Mouse (Mus musculus) layer of hippocampus, postnatal 25 days (tissue): ENCODE results near the gene Prpsap1. TPM values are rescaled to one million over a fixed set of nuclear protein-coding genes. Genes with fewer than 3 reads are reported as not detected.
A peak's percentile ranks its signal among the peaks of the same experiment; 100 is the strongest.
"Not testable (repeated sequence)": the region's sequence is repeated elsewhere in the genome, so short reads cannot be mapped to it uniquely, and the experiment has no call there.

Experiments used
- DNase-seq, 2 experiments: peaks; one replicate each; pipeline ENCODE4 v3.0.0; 2022; ENCODE audit warnings: mixed read lengths in 2 of 2, low spot score in 1 of 2; ENCODE audit errors: extremely low spot score in 1 of 2
- total RNA-seq, 2 experiments: library from RNA; stranded (reverse); gene quantifications; 2 replicates each; pipeline ENCODE4 v1.2.3; 2021

Gene Prpsap1
- total RNA-seq, 2 experiments from 2014 or later: 76.4 to 88.4 TPM

DNA sequence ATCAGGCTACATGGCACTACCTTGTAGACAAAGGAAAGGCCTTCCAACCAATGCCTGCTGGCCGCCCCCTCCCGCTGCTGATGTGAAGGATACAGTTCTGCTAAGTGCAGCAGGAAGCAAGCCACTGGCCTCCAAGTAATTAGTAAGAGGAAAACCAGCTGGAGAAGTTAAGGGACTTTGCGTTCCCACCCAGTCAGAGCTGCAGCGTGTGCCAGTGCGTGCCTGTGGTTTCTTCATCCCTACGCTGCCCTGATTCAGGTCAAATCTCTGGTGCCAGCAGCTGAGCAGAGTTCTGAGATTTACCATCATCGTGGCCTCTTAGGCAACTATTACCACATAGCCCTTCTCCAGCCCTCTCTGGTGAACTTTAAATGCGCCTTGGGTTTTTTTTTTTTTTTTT, 24.5 kb upstream of the Prpsap1 start:
- DNase-seq: no peak

DNA sequence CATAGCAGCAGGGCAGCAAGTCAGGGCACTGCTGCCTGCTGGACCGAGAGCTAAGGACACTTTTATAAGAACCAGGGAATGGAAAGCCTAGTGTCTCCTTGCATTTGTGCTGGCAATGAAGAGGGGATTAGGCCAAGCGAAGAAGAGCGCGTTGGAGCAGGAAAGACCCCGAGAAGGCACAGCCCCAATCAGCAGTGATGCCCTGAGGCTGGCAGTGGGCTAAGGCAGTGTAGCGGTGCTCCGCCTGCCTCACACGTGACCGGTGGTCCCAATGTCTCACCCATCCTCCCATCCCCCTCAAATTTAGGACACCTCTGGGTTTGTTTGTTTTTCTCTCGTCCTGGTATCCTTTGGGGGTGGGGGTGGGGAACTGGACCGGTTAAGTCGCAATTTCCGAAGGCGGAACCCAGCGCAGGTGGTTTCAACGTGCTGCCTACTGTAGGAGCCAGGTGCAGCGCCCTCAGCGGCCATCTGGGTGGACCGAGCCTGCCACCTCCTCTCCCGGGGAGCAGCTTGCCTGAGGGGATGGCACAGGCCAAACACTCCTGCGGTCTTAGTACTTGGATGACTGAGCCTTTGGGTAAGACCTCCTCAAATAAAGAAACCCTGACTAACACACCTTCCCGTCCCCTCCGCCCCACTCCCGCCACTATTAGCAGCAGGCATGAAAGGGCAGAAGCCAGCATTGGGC, 21.5 kb upstream of the Prpsap1 start:
- no peak for DNase-seq

DNA sequence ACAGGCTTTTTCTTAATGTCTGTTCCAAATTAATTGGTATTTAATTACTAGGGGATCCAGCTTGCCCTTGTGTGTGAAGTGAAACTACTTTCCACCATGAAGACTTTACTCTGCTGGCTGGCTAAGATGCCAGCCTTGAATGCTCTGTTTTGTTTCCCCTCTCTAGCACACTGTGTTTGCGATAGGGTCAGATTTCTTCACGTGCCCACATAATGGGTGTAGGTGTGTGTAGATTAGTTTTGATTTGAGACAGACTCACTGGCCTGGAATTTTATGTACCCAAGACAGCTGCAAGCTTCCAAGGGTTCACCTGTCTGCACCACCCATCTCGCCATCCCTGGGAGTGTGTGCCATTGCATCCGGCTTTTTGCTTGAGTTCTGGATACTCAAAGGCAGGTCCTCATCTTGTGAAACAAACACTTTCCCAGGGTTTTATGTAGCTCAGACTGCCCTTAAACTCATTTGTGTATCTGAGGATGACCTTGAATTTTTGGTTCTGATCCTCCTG, 19.6 kb upstream of the Prpsap1 start:
- no peak for DNase-seq

DNA sequence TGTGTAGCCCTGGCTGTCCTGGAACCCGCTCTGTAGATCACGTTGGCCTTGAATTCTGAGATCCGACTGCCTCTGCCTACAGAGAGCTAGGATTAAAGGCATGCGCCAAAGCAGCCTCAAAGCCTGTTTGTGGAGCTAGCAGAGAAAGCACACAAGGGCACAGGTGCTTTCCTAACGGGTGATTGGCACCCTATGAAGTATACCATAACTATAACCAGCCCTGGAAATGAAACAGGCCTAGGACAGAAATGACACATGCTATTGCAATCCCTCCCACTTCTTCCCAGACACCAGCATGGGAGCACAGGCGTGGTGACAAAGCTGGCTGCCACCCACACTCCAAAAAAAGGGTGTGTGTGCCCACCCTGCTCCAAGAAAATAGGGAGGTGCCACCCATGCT, 19.0 kb upstream of the Prpsap1 start:
- no peak for DNase-seq

DNA sequence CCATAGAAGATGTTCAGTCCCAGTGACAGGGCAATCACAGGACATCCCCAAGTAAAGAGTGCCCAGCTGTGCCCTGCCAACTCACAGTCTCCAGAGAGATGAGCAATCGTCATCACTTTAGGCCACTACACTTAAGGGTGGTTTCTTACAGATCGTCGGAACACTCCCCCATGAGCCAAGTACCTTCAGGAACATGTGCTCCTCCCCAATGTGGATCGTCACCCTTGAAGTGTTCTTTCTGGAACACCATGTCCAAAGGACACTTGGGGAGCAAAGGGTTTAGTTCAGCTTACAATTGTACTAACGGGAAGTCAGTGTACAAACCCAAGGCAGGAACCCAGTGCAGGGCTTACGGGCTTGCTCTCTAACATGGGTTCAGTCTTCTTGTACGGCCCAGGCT, 18.2 kb upstream of the Prpsap1 start:
- no peak for DNase-seq

DNA sequence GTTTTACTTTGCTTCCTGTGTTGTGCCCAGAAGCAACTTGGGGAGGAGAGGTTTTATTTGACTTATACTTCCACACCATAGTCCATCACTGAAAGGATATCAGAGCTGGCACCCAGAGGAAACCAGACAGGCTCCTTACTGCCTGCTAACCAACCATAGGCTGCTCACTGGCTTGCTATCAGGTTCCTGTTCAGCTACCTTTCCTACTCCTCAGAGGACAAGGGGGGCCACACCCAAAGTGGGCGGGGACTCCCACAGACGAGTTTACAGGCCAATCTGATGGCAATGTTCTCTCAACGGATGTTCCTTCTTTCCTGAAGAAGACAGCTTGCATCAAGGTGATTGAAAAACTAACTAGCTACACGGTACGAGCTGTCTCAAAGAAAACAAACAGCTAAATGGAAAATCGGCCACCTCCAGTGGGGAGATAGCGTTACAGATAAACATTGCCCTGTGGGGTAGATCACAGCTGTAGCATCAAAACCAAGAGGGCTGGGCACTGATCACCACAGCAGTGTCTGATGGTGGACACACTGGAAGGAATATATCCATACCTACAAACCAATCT, 17.4 kb upstream of the Prpsap1 start:
- no peak for DNase-seq

DNA sequence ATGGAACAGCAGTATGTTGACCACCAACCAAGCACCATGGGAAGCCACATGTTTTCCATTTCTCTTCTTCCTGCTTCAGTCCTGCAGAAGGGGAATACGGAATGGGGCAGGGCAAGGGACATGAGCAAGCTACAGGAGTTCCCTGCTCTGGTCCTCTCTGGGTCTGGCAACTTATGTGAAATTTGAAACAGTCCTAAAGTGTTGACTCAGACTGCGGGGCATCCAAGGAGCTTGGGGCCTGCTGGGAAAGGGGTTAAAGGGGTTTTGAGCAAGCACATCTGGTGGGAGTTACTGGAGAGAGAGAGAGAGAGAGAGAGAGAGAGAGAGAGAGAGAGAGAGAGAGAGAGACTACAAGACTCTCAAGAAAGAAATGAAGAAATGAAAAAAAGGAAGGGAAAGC, 14.7 kb upstream of the Prpsap1 start:
- DNase-seq: no peak

DNA sequence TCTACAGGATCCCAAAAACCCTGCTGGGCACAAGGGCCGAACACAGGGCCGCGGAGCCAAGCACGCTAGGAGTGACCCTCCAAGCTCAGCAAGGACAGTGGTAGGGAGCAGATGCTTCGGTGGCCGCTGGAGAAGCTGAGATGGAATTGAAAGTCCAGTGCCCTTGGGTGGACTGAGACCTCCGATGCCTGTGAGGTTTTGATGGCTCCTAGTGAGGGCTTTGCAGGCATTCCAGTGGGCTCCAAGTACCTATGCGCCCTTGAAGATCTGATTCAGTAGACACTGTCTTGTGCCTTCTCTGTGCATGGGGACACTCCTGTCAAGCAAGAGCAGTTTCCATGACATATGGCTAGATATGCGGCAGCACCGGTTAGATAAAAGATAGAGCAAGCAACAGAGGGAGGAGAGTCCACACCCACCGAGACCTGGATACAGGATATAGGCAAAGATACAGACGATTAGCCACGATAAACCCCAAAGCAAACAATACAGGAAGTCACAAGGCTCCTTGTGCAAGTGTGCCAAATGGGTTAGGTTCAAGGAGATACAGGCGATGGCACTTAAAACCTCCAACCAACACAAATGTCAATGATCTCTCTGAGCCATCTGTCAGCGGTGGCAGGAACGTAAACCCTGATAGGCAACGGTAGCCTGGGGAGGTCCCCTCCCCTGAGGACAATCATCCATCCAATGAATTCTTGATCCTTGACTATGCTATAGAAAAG, 12.3 kb upstream of the Prpsap1 start:
- no peak for DNase-seq

DNA sequence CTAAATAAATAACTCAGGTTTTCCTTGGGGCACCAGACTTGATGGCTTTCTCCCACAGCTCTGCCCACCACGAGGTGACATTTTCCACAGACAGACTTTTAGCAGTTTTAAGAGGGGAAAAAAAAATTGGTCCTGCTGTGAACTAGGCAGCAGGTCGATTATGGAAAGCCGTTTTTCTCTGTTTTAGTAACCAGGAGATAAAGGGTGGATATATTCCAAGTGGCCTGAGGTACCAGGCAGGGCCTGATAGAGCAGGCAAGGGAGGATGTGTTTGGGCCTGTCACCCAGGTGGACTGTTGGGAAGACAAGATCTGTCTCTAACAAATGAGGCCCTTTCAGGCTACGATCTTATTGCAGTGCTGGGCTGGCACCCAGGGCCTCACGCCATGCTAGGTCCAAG, 11.6 kb upstream of the Prpsap1 start:
- no peak for DNase-seq

DNA sequence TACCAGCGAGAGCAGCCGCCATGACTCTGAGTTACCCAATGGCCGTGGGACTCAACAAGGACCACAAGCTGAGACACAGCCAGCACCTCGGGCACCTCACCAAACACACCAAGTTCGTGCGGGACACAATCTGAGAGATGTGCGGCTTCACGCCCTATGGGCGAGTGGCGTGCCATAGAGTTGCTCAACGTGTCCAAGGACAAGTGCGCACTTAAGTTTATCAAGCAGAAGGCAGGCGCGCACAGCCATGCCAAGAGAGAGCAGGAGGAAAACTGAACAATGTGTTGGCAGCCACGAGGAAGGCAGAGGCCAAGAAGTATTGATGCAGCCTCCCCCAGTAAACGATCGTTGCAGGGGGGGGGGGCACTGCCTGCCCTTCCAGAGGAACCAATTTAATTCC, 10.5 kb upstream of the Prpsap1 start:
- DNase-seq: no peak

DNA sequence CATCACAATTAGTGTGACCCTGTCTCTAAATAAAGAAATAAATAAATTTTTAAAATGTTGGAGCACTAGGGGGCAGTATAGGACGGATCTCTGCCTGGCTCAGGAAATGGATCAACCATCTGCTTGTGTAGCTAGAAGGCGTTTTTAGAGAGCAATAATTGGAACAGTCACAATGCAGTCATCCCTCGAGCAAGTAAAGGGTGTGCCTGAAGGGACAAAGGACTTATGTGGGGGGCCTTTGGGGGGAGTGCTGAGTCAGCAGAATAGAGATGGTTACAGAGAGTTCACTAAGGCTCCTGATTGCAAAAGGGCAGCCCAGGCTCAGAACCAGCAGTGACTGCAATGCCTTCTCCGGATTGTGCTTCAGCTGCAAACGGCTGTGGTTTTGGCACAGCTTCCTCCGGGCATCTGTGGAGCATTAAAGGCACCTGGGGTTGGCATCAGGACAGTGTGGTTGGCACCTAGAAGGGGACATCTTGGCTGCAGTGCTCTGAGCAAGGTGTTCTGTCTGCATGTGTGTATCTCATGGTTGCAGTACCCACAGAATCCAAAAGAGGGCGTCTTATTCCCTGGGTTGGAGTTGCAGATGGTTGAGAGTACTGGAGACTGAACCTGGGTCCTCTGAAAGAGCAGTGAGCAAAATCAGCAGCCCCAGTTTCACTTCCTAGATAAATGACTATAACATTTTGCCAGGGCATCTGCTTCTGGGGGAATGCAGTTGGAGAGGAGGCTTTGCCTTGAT, 7.2 kb upstream of the Prpsap1 start:
- DNase-seq: peak in 1 of 2 experiments; percentile 24

DNA sequence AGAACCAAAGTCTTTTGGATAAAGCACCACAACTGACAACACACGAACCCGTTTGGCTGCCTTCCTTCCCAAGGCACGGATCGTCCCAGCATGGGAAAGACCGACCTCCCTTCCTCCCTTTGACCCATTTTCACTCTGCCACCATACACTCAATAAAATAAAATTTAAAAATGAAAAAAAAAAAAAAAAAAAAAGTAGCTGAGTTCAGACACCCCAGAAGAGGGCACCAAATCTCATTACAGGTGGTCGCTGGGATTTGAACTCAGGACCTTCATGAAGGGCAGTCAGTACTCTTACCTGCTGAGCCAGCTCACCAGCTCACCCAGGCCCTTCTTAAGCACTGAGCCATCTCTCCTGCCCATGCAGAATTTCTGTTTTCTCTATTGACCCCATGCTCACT, 5.0 kb upstream of the Prpsap1 start:
- no peak for DNase-seq

DNA sequence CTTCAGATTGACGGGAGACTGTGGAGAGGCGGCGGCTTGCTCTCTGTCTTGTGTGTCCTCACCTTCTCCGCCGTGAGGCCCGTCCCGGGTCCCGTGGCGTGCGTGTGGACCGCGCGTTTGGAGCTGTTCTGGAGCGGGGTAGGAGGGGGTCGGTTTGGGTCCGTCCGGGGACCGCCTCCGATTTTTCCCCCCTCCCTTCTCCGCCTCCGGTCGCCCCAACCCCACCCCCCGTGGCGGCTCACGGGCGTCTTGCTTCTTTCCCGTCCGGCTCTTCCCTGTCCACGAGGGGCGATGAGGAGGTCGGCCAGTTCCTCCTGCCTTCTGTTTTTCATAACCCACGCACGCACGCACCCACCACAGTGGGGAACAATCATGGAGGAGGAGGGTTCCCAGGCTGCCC, 4.6 kb upstream of the Prpsap1 start:
- no peak for DNase-seq

DNA sequence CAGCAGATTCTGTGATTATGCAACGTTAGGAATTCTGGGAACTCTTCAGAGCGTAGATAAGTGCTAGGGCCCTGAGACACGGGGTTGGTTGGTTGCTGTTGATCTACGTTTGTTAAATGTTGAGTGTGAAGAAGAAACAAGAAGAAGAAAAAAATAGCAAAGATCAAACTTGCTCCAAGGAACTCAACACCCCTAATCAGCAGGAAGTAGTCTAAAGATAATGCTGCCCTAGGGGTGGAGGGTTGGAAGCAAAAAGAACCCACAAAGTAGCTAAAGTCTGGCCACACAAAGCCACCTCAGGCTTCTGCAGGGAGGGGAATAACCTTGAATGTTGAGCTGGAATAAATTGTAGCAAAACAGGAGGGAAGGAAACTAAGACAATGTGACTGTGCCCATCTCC, 3.3 kb upstream of the Prpsap1 start:
- DNase-seq: no peak

DNA sequence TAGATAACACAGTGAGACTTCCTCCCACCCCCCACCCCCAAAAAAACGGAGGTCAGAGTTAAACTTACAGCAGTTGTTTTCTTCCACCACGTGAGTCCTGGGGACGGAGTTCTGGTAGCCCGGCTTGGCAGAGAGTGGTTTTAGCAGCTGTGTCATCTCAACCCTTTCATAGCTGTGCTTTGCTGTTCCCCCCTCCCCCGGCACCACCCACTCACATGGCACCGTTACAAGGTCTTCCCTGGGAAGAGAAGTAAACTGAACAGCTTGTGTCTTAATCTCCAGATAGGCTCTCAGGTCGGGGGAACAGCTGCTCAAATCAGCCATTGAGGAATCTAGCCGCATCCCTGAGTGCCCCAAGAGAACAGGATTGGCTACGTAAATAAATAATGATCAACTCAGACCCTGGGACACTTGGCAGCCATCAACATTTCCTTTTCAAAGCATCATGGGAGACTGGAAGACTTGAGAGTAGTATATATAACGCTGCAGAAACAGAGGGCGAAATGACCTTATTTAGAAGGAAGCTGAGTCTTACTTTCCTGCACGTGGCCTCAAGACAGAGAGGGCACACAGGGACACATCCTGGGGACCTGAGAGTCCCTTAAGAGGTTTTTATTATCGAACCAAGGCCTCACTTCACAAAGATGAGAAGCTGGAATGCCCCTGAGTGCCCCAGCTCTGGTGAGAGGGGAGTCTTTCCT, 622 bp upstream of the Prpsap1 start:
- no peak for DNase-seq

DNA sequence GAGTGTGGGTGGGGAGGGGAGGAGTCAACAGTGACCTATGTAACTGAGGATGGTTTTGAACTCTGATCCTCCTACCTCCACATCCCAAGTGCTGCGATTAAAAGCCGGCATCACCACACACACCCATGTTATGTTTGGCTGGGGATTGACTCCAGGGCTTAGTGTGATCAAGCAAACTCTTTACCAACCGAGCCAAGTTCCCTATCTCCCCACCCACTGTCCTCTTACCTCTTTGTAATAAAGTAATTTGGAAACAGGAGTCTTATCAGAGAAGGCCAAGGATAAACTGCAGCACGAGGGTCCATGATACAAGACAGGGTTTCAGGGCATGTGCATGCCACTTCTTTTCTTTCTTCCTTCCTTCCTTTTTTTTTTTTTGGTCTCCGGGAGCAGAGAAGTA, 811 bp downstream of the Prpsap1 start:
- no peak for DNase-seq

DNA sequence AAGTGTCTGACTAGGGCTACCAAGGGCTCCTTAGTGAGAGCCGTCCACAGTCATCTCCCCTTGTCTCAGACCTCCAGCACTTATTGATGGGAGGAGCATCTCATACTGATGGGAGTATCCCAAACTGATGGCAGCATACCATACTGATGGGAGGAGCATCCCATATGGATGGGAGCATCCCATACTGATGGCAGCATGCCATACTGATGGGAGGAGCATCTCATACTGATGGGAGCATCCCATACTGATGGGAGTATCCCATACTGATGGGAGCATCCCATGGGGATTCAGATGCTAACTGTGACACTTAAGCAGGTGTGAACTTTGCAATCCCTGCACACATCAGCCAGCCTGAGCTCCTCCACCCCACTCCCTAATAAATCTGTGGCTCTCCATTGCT, 1.5 kb downstream of the Prpsap1 start:
- not testable (repeated sequence) for DNase-seq

DNA sequence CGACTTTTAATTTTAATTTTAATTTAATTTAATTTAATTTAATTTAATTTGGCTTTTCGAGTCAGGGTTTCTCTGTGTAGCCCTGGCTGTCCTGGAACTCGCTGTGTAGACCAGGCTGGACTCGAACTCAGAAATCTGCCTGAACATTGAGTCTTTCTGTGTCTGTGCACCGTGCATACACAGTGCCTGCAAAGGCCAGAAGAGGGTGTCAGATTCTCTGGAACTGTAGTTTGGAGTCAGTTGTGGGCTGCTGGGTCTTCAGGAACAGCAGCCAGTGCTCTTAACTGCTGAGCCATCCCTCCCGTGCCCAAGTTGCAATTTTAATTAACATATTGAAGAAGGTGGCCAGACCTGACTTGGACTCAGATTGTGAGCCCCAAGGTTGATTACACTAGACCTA, 2.7 kb downstream of the Prpsap1 start:
- no peak for DNase-seq

DNA sequence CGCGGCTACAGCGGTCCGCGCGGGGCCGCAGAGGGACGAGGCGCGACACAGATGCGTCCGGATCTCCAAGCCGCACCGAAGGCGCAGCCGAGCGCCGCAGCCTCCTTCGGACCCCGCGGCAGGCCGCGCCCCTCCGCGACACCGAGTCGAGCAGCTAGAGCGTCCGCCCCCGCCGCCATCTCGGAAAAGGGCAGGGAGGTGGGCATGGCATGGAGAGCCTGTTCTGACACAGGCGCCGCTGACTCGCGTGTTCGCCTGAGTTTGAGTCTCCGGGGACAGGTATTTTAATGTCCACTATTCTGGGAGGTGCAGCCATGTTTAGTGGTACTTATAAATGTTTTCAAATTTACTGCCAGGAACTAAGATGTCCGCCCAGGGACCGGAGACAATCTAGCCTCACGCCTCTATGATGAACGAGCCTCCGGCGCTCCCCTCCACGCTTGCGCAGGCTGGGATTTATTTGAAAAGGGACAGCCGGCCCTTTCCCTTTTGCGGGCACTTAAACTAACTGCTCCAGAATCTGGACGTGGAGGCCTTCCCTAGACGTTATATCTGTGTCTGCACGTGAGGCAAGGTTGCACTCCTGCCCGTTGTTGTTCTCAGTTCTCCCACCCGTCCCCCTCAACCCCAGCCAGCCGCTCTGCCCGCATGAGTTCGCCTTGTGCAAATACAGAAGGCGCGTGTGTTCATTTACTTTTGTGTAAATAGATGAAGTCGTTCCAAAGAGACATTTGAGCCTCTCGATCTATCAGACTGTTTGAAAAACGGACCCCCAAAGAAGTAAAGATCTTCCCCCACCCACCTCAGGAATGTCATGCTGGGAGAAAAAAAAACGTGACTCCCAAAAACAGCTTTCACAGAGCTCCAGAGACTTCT, 3.5 kb downstream of the Prpsap1 start:
- DNase-seq: peak; percentile 81 to 85
